Mouse (Mus musculus): Measurements from ENCODE around the gene Dlgap5. TPM values are rescaled to one million over a fixed set of nuclear protein-coding genes. Genes with fewer than 3 reads are reported as not detected.
A peak's percentile ranks its signal among the peaks of the same experiment; 100 is the strongest.

The Dlgap5 gene
- polyA plus RNA-seq, 1 experiment from 2014 or later: 90.4 TPM

DNA sequence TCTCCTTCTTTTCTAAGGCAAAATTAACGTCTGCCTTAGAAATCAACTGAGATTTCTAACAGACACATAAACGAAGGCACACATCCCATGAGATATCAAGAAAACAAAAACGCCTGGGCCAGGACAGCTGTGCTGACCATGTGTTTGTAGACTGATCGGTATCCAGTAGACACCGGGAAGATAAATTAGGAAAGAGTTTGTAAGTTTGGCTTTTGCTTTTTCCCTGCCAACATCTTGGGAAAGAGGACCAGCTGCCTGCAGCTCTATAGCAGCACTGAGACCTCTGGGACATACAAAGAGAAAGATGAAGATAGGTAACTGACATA is 422 bp upstream of the Dlgap5 start:
- DNase-seq (ENCODE audit: low spot score) (no peak), ATAC-seq (replicated peaks; ENCODE audit: low FRiP score) (no peak)
- Histone ChIP-seq H3K4me1 (replicated peaks; ENCODE audit: control insufficient read depth, insufficient read depth, low read length) (peaks cover 7% of the 10 kb centered on the region), H3K27ac (ENCODE audit: low read depth, low read length) (no peak overlapping the region), H3K9ac (ENCODE audit: low read length) (peak overlapping the region; percentile 55; the same call in 1 of the 2 replicates), H3K9me3 (ENCODE audit: control insufficient read depth, low read length) (no peaks in the 10 kb centered on the region), H3K4me3 (ENCODE audit: low read depth, low read length) (peak overlapping the region; percentile 45), H3K36me3 (ENCODE audit: control insufficient read depth, insufficient read depth, low read length) (peaks cover 6% of the 10 kb centered on the region; the same call in 1 of the 2 replicates), H3K27me3 (ENCODE audit: control insufficient read depth, insufficient read depth, low read length) (no peaks in the 10 kb centered on the region), H3K4me2 (ENCODE audit: low read depth, low read length, severe bottlenecking) (peak overlapping the region; percentile 80)
- 61% methylated on average over 5 of the region's 5 CpGs for WGBS

DNA sequence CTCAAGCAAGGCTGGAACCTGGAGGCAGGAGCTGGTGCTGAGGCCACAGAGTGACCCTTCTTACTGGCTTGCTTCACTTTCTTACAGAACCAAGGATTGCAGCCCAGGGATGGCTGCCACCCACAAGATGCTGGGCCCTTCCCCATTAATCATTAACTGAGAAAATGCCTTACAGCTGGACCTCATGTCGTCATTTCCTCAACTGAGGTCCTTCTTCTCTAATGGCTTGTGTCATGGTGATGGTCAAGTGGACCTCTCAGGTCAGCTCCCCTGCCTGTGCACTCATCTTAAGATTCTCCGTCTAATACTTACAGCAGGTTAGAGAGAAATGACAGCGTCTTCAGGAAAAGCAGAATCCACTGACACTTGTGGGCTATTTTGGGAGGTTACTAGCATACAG is 861 bp downstream of the Dlgap5 start:
- no peaks in the 10 kb centered on the region for H3K27me3 ChIP-seq (ENCODE audit: control insufficient read depth, insufficient read depth, low read length)
- no peaks in the 10 kb centered on the region for H3K9me3 ChIP-seq (ENCODE audit: control insufficient read depth, low read length)
- H3K36me3 ChIP-seq (ENCODE audit: control insufficient read depth, insufficient read depth, low read length): peaks cover 6% of the 10 kb centered on the region; the same call in 1 of the 2 replicates
- H3K9ac ChIP-seq (ENCODE audit: low read length): peak overlapping the region; percentile 61
- DNase-seq (ENCODE audit: low spot score) (no peak), ATAC-seq (replicated peaks; ENCODE audit: low FRiP score) (no peak)
- peak overlapping the region; percentile 80 for H3K4me2 ChIP-seq (ENCODE audit: low read depth, low read length, severe bottlenecking)
- H3K4me3 ChIP-seq (ENCODE audit: low read depth, low read length): peak overlapping the region; percentile 45
- peaks cover 7% of the 10 kb centered on the region for H3K4me1 ChIP-seq (replicated peaks; ENCODE audit: control insufficient read depth, insufficient read depth, low read length)
- WGBS: 49% methylated on average over 3 of the region's 3 CpGs
- no peak overlapping the region for H3K27ac ChIP-seq (ENCODE audit: low read depth, low read length)

DNA sequence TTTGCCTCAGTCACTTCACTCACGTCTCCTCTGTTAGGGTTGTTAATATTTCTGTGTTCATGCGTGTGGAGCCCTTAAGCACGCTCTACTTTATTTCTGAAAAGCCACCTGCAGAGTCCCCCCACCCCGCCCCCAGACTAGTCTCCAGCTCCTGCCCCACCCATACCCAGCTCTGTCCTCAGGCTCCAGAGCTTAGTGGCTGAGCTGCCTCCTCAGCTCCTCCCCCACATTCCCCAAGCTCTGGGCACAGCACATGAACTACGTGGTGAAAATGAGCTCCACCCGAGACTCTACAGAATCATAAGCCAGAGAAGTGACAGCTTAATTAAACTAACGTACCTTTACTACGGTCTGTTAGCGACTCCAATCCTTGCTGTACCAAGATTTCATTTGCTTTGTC is 12.2 kb downstream of the Dlgap5 start:
- Histone ChIP-seq H3K9me3 (ENCODE audit: control insufficient read depth, low read length) (no peaks in the 10 kb centered on the region), H3K4me2 (ENCODE audit: low read depth, low read length, severe bottlenecking) (no peak overlapping the region), H3K27me3 (ENCODE audit: control insufficient read depth, insufficient read depth, low read length) (no peaks in the 10 kb centered on the region), H3K27ac (ENCODE audit: low read depth, low read length) (no peak overlapping the region), H3K4me1 (replicated peaks; ENCODE audit: control insufficient read depth, insufficient read depth, low read length) (no peaks in the 10 kb centered on the region), H3K9ac (ENCODE audit: low read length) (no peak overlapping the region), H3K36me3 (ENCODE audit: control insufficient read depth, insufficient read depth, low read length) (peaks cover 23% of the 10 kb centered on the region; the same call in 1 of the 2 replicates), H3K4me3 (ENCODE audit: low read depth, low read length) (no peak overlapping the region)
- 85% methylated on average over 9 of the region's 9 CpGs for WGBS
- no peak for ATAC-seq (replicated peaks; ENCODE audit: low FRiP score)
- DNase-seq (ENCODE audit: low spot score): no peak

DNA sequence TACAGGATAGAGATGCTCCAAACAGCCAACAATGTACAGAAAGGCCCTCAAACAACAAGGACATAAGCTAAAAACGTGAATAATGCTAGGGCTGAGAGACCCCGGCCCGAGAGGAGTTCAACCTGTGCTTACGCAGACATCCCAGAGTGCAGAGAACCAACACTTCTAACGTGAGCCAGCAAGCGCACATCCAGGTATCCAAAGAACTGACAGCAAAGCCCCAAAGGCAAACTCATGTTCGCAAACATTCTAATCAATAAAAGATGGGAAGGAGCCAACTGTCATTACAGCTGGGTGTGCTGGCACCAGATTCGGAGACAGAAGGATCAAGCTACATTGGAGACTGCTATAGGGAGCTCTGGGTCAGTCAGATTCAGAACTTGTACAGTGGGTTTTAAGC is 15.5 kb downstream of the Dlgap5 start:
- Histone ChIP-seq H3K4me2 (ENCODE audit: low read depth, low read length, severe bottlenecking) (no peak overlapping the region), H3K36me3 (ENCODE audit: control insufficient read depth, insufficient read depth, low read length) (peaks cover 16% of the 10 kb centered on the region; the same call in 1 of the 2 replicates), H3K9me3 (ENCODE audit: control insufficient read depth, low read length) (no peaks in the 10 kb centered on the region), H3K9ac (ENCODE audit: low read length) (no peak overlapping the region), H3K27me3 (ENCODE audit: control insufficient read depth, insufficient read depth, low read length) (no peaks in the 10 kb centered on the region), H3K27ac (ENCODE audit: low read depth, low read length) (no peak overlapping the region), H3K4me1 (replicated peaks; ENCODE audit: control insufficient read depth, insufficient read depth, low read length) (no peaks in the 10 kb centered on the region), H3K4me3 (ENCODE audit: low read depth, low read length) (no peak overlapping the region)
- WGBS: 91% methylated on average over 8 of the region's 8 CpGs
- ATAC-seq (replicated peaks; ENCODE audit: low FRiP score) (no peak), DNase-seq (ENCODE audit: low spot score) (no peak)

DNA sequence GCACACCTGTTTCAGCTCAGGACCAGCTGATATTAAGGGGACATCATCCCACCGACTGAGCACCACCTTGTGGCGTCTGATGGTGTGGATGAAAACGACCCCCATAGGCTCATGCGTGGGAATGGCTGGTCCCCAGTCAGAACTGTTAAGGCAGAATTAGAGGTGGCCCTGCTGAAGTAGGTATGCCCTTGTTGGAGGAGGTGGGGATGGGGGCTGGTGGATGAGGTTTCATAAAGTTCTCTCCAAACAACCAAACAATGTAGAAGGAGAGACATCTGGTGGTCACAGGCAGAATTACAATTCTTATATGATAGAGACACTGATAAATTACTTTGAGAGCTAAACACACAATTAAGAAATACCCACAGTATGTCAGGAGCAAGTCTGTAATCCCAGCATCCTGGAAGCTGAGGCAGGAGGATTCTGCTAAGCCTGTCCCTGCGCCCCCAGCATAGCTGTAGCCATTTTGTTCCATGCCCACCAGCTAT is 22.0 kb downstream of the Dlgap5 start:
- no peak overlapping the region for H3K4me2 ChIP-seq (ENCODE audit: low read depth, low read length, severe bottlenecking)
- no peak overlapping the region for H3K9ac ChIP-seq (ENCODE audit: low read length)
- DNase-seq (ENCODE audit: low spot score) (no peak), ATAC-seq (replicated peaks; ENCODE audit: low FRiP score) (no peak)
- no peaks in the 10 kb centered on the region for H3K4me1 ChIP-seq (replicated peaks; ENCODE audit: control insufficient read depth, insufficient read depth, low read length)
- H3K27ac ChIP-seq (ENCODE audit: low read depth, low read length): no peak overlapping the region
- no peak overlapping the region for H3K4me3 ChIP-seq (ENCODE audit: low read depth, low read length)
- H3K36me3 ChIP-seq (ENCODE audit: control insufficient read depth, insufficient read depth, low read length): peaks cover 23% of the 10 kb centered on the region
- H3K9me3 ChIP-seq (ENCODE audit: control insufficient read depth, low read length): no peaks in the 10 kb centered on the region
- 72% methylated on average over 5 of the region's 5 CpGs for WGBS
- no peaks in the 10 kb centered on the region for H3K27me3 ChIP-seq (ENCODE audit: control insufficient read depth, insufficient read depth, low read length)

- WGBS: 77% methylated on average over 15 of the region's 15 CpGs
- Histone ChIP-seq H3K4me2 (ENCODE audit: low read depth, low read length, severe bottlenecking) (no peak overlapping the region), H3K4me3 (ENCODE audit: low read depth, low read length) (no peak overlapping the region), H3K9ac (ENCODE audit: low read length) (no peak overlapping the region), H3K4me1 (replicated peaks; ENCODE audit: control insufficient read depth, insufficient read depth, low read length) (no peaks in the 10 kb centered on the region), H3K27ac (ENCODE audit: low read depth, low read length) (no peak overlapping the region), H3K9me3 (ENCODE audit: control insufficient read depth, low read length) (no peaks in the 10 kb centered on the region), H3K27me3 (ENCODE audit: control insufficient read depth, insufficient read depth, low read length) (no peaks in the 10 kb centered on the region), H3K36me3 (ENCODE audit: control insufficient read depth, insufficient read depth, low read length) (peaks cover 23% of the 10 kb centered on the region)
- DNase-seq (ENCODE audit: low spot score) (no peak), ATAC-seq (replicated peaks; ENCODE audit: low FRiP score) (no peak)
Observed at GRCm38 (mm10) chr14:47395462-47396026, 22.7 kb downstream of the Dlgap5 start.

- Histone ChIP-seq H3K27me3 (ENCODE audit: control insufficient read depth, insufficient read depth, low read length) (no peaks in the 10 kb centered on the region), H3K4me2 (ENCODE audit: low read depth, low read length, severe bottlenecking) (no peak overlapping the region), H3K27ac (ENCODE audit: low read depth, low read length) (no peak overlapping the region), H3K4me3 (ENCODE audit: low read depth, low read length) (no peak overlapping the region), H3K4me1 (replicated peaks; ENCODE audit: control insufficient read depth, insufficient read depth, low read length) (no peaks in the 10 kb centered on the region), H3K36me3 (ENCODE audit: control insufficient read depth, insufficient read depth, low read length) (peaks cover 23% of the 10 kb centered on the region), H3K9me3 (ENCODE audit: control insufficient read depth, low read length) (no peaks in the 10 kb centered on the region), H3K9ac (ENCODE audit: low read length) (no peak overlapping the region)
- DNase-seq (ENCODE audit: low spot score): no peak
- ATAC-seq (replicated peaks; ENCODE audit: low FRiP score): no peak
- 94% methylated on average over 6 of the region's 6 CpGs for WGBS
Observed at GRCm38 (mm10) chr14:47395007-47395406, 23.2 kb downstream of the Dlgap5 start.

DNA sequence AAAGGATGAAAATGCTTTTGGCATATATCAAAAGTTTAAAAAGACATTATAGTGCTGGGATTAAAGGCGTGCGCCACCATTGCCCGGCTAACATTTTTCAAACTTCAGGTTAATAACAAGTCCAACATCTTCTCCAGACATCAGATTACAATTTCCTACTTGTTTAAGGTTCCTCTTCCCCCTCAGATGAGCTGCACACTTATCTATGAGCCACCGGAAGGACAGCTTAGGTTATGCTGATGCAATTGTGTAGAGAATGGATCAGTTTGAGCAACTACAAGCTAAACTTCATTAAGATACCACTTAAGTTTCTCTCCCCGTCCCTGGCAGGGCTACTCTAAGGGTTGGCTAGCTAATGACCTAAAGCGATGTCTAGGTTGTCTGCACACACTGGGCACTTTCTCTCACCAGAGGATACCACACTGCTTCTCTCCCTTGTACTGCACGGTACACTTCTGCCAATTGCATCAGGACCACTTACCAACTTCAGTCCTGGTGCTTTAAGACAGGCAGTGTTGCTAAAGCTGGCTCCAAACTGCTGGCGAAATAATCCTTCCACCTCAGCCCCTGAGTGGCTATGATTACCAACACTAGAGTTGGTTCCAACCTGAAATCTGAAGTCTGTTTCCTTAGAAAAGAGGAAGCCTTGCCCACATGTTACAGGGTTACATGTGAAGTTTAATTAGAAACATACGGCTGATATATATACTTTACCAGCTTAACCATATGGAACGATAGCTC is 24.7 kb downstream of the Dlgap5 start:
- peaks cover 20% of the 10 kb centered on the region for H3K36me3 ChIP-seq (ENCODE audit: control insufficient read depth, insufficient read depth, low read length)
- WGBS: 93% methylated on average over 10 of the region's 10 CpGs
- ATAC-seq (replicated peaks; ENCODE audit: low FRiP score) (no peak), DNase-seq (ENCODE audit: low spot score) (no peak)
- H3K4me2 ChIP-seq (ENCODE audit: low read depth, low read length, severe bottlenecking): no peak overlapping the region
- no peak overlapping the region for H3K27ac ChIP-seq (ENCODE audit: low read depth, low read length)
- H3K4me1 ChIP-seq (replicated peaks; ENCODE audit: control insufficient read depth, insufficient read depth, low read length): no peaks in the 10 kb centered on the region
- H3K9me3 ChIP-seq (ENCODE audit: control insufficient read depth, low read length): no peaks in the 10 kb centered on the region
- no peak overlapping the region for H3K4me3 ChIP-seq (ENCODE audit: low read depth, low read length)
- H3K27me3 ChIP-seq (ENCODE audit: control insufficient read depth, insufficient read depth, low read length): no peaks in the 10 kb centered on the region
- no peak overlapping the region for H3K9ac ChIP-seq (ENCODE audit: low read length)

DNA sequence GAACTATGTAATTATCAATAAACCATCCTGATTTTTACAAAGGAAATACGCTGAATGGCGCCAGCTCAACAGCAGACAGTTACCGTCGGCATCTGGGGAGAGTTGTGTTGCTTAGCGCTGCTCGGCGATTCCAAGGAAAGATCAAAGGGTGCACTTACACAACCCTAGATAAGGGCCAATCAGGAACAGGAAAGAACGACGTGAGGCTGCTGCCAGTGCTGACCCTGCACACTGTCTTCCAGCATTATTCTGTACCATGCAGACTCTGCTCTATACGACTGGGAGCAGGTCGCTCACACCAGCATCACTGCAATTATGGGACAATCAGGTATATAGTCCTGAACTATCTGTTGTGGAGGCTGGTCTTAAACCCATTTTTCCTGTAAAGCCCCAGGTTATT is 32.1 kb downstream of the Dlgap5 start:
- H3K27ac ChIP-seq (ENCODE audit: low read depth, low read length): no peak overlapping the region
- no peaks in the 10 kb centered on the region; the same call in 1 of the 2 replicates for H3K36me3 ChIP-seq (ENCODE audit: control insufficient read depth, insufficient read depth, low read length)
- no peak overlapping the region for H3K4me3 ChIP-seq (ENCODE audit: low read depth, low read length)
- H3K4me1 ChIP-seq (replicated peaks; ENCODE audit: control insufficient read depth, insufficient read depth, low read length): no peaks in the 10 kb centered on the region
- H3K4me2 ChIP-seq (ENCODE audit: low read depth, low read length, severe bottlenecking): no peak overlapping the region
- WGBS: 90% methylated on average over 11 of the region's 11 CpGs
- no peak overlapping the region for H3K9ac ChIP-seq (ENCODE audit: low read length)
- no peak for ATAC-seq (replicated peaks; ENCODE audit: low FRiP score)
- H3K9me3 ChIP-seq (ENCODE audit: control insufficient read depth, low read length): no peaks in the 10 kb centered on the region
- no peaks in the 10 kb centered on the region for H3K27me3 ChIP-seq (ENCODE audit: control insufficient read depth, insufficient read depth, low read length)
- DNase-seq (ENCODE audit: low spot score): no peak
